Mouse (Mus musculus) macrophage (primary cell): ENCODE data around the gene Acvrl1. TPM values are rescaled to one million over a fixed set of nuclear protein-coding genes. Genes with fewer than 3 reads are reported as not detected.

Experiments
- H3K27ac ChIP-seq: fragments of 350-480 bp; formaldehyde crosslinking; 2 replicates; pipeline ENCODE4 v1.9.0; 2021
- H3K36me3 ChIP-seq: fragments of 350-480 bp; formaldehyde crosslinking; 2 replicates; pipeline ENCODE4 v1.9.0; 2021; ENCODE audit errors: inconsistent target
- H3K4me3 ChIP-seq: fragments of 350-480 bp; formaldehyde crosslinking; 2 replicates; pipeline ENCODE4 v1.9.0; 2021; ENCODE audit errors: inconsistent target
- H3K79me2 ChIP-seq: fragments of 350-480 bp; formaldehyde crosslinking; 2 replicates; pipeline ENCODE4 v1.9.0; 2021; ENCODE audit errors: inconsistent target
- WGBS: methylation state at CpG from one replicate; pipeline ENCODE4 v1.1.7; 2026; ENCODE audit warnings: inconsistent platforms; ENCODE audit not compliant: missing documents; 5-methylcytosine and 5-hydroxymethylcytosine counted together
- polyA plus RNA-seq: library from polyadenylated mRNA; stranded (reverse); fragments of 250-400 nt; gene quantifications from 3 replicates; pipeline ENCODE4 v1.2.4, GENCODE M21; 2018; ENCODE audit warnings: inconsistent platforms
- total RNA-seq, 78 experiments: library from RNA; depleted of rRNA; stranded (reverse); fragments of 250-400 nt; gene quantifications; 1 replicate in 9 of 78; 2 replicates in 24 of 78; 3 replicates in 43 of 78; 4 replicates in 2 of 78; pipeline ENCODE4 v1.2.4; 2018; ENCODE audit warnings: inconsistent platforms in 56 of 78

The Acvrl1 gene
- total RNA-seq (2018; cell fraction: chromatin; rRNA removed) = 10 to 100 TPM in 3 of 26 experiments, 1 to 10 TPM in 22, under 1 TPM in 1; 0.45 to 21.0 (median 6.3) TPM
- total RNA-seq (2018; cell fraction: cytosol; rRNA removed) = 10 to 100 TPM in 18 of 26 experiments, 1 to 10 TPM in 8; 6.5 to 17.7 (median 11.1) TPM
- 10 to 100 TPM in 19 of 26 experiments, 1 to 10 TPM in 7; 2.4 to 34.0 (median 11.2) TPM for total RNA-seq (2018; cell fraction: nucleus; rRNA removed)
- 8.7 to 12.6 TPM (median 11.5 TPM) in 3 replicates for polyA plus RNA-seq

GRCm38 (mm10) chr15:101128181-101129089 lies at the start of gene Acvrl1:
TSS of gene Acvrl1 (plus strand) at chr15:101128522.
- Histone ChIP-seq H3K4me3 (no peak within 1 kb of the TSS), H3K27ac (no peak within 1 kb of the TSS)

GRCm38 (mm10) chr15:101078731-101079156 lies 49.6 kb upstream of the Acvrl1 start:
- no peaks in the 10 kb centered on the region for H3K79me2 ChIP-seq
- peak overlapping the region; percentile 30 for H3K4me3 ChIP-seq
- no peaks in the 10 kb centered on the region for H3K36me3 ChIP-seq
- WGBS = 16% methylated on average over 21 of the region's 30 CpGs
- H3K27ac ChIP-seq = no peak overlapping the region

More at GRCm38 (mm10) chr15:101128181-101129089, at the start of gene Acvrl1:
- WGBS = 11% methylated on average over 46 of the region's 46 CpGs
- no peaks in the 10 kb centered on the region for H3K79me2 ChIP-seq
- no peaks in the 10 kb centered on the region for H3K36me3 ChIP-seq

- WGBS = 92% methylated on average over 9 of the region's 9 CpGs
- Histone ChIP-seq H3K27ac (no peak overlapping the region), H3K4me3 (no peak overlapping the region), H3K36me3 (no peaks in the 10 kb centered on the region), H3K79me2 (no peaks in the 10 kb centered on the region)
These were observed 48.2 kb upstream of the Acvrl1 start for GRCm38 (mm10) chr15:101080031-101080520.

GRCm38 (mm10) chr15:101081035-101081548 lies 47.2 kb upstream of the Acvrl1 start:
- no peaks in the 10 kb centered on the region for H3K36me3 ChIP-seq
- no peak overlapping the region for H3K4me3 ChIP-seq
- no peaks in the 10 kb centered on the region for H3K79me2 ChIP-seq
- 73% methylated on average over 4 of the region's 7 CpGs for WGBS
- H3K27ac ChIP-seq = 0 out of 2 replicates have a peak overlapping the region, but pooled peaks have one; percentile 1

GRCm38 (mm10) chr15:101082236-101082635 lies 46.1 kb upstream of the Acvrl1 start:
- Histone ChIP-seq H3K79me2 (no peaks in the 10 kb centered on the region), H3K27ac (0 out of 2 replicates have a peak overlapping the region, but pooled peaks have one; percentile 1), H3K36me3 (no peaks in the 10 kb centered on the region), H3K4me3 (no peak overlapping the region)
- 75% methylated on average over 4 of the region's 4 CpGs for WGBS

- Histone ChIP-seq H3K79me2 (no peaks in the 10 kb centered on the region), H3K27ac (no peak overlapping the region), H3K4me3 (no peak overlapping the region), H3K36me3 (no peaks in the 10 kb centered on the region)
- 47% methylated on average over 10 of the region's 10 CpGs for WGBS
These were observed 43.8 kb upstream of the Acvrl1 start for GRCm38 (mm10) chr15:101084499-101084898.

GRCm38 (mm10) chr15:101086451-101086850 lies 41.9 kb upstream of the Acvrl1 start:
- no peak overlapping the region for H3K27ac ChIP-seq
- H3K36me3 ChIP-seq = no peaks in the 10 kb centered on the region
- no peaks in the 10 kb centered on the region for H3K79me2 ChIP-seq
- WGBS = 67% methylated on average over 9 of the region's 9 CpGs
- H3K4me3 ChIP-seq = no peak overlapping the region

- Histone ChIP-seq H3K36me3 (no peaks in the 10 kb centered on the region), H3K27ac (no peak overlapping the region), H3K79me2 (no peaks in the 10 kb centered on the region), H3K4me3 (no peak overlapping the region)
- WGBS = 0% methylated on average over 3 of the region's 3 CpGs
These were observed 41.4 kb upstream of the Acvrl1 start for GRCm38 (mm10) chr15:101086956-101087355.

GRCm38 (mm10) chr15:101088291-101088690 lies 40.0 kb upstream of the Acvrl1 start:
- 85% methylated on average over 4 of the region's 4 CpGs for WGBS
- H3K79me2 ChIP-seq = no peaks in the 10 kb centered on the region
- H3K36me3 ChIP-seq = no peaks in the 10 kb centered on the region
- no peak overlapping the region for H3K4me3 ChIP-seq
- no peak overlapping the region for H3K27ac ChIP-seq

GRCm38 (mm10) chr15:101091551-101091950 lies 36.8 kb upstream of the Acvrl1 start:
- Histone ChIP-seq H3K79me2 (no peaks in the 10 kb centered on the region), H3K36me3 (no peaks in the 10 kb centered on the region), H3K27ac (no peak overlapping the region), H3K4me3 (no peak overlapping the region)
- 98% methylated on average over 8 of the region's 8 CpGs for WGBS

GRCm38 (mm10) chr15:101092121-101092828 lies 36.0 kb upstream of the Acvrl1 start:
- Histone ChIP-seq H3K36me3 (no peaks in the 10 kb centered on the region), H3K79me2 (no peaks in the 10 kb centered on the region), H3K27ac (no peak overlapping the region), H3K4me3 (no peak overlapping the region)
- WGBS = 70% methylated on average over 14 of the region's 14 CpGs

- H3K4me3 ChIP-seq = no peak overlapping the region
- H3K36me3 ChIP-seq = no peaks in the 10 kb centered on the region
- no peak overlapping the region for H3K27ac ChIP-seq
- 91% methylated on average over 25 of the region's 25 CpGs for WGBS
- no peaks in the 10 kb centered on the region for H3K79me2 ChIP-seq
These were observed 35.3 kb upstream of the Acvrl1 start for GRCm38 (mm10) chr15:101092829-101093648.

GRCm38 (mm10) chr15:101093988-101094387 lies 34.3 kb upstream of the Acvrl1 start:
- H3K36me3 ChIP-seq = no peaks in the 10 kb centered on the region
- no peak overlapping the region for H3K4me3 ChIP-seq
- WGBS = 98% methylated on average over 6 of the region's 6 CpGs
- no peak overlapping the region for H3K27ac ChIP-seq
- no peaks in the 10 kb centered on the region for H3K79me2 ChIP-seq
